Mouse (Mus musculus): ENCODE results near the gene Cntfr. TPM values are rescaled to one million over a fixed set of nuclear protein-coding genes. Genes with fewer than 3 reads are reported as not detected.
"Not testable (repeated sequence)": the region's sequence is repeated elsewhere in the genome, so short reads cannot be mapped to it uniquely, and the experiment has no call there.

Gene Cntfr
- total and polyA plus RNA-seq, 2 experiments from 2014 or later = 0.38 TPM; not detected in 1

DNA sequence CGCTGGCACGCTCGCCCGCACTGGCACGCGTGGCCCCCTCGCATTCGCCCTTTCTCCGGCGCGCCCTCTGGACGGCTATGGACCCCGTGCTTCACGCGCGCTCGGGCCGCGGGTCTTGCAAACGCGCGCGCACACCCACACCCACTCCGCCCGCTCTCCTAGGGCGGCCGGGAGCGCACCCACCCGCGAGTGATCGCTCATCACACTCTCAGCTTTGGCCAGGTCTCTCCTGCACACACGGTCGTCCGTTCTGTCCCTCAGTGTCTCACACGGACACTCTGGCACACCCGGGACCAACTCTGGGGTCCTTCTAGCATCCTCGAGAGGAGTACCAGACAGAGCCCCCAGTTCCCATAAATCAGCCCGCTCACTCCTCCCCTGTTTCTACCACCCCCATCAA, 1.1 kb downstream of the Cntfr start:
- H3K4me3 ChIP-seq (ENCODE audit: low read depth, low read length); H3K27me3 ChIP-seq (ENCODE audit: control insufficient read depth, insufficient read depth, low read length); H3K4me1 ChIP-seq (ENCODE audit: control insufficient read depth, insufficient read depth): not testable (repeated sequence)

GRCm38 (mm10) chr4:41693511-41693910, 3.4 kb downstream of the Cntfr start:
- H3K27ac ChIP-seq (ENCODE audit: low read depth); H3K36me3 ChIP-seq (replicated peaks; ENCODE audit: control insufficient read depth, insufficient read depth, low read length); DNase-seq (ENCODE audit: low spot score); ATAC-seq (ENCODE audit: insufficient read depth, low read depth); H3K9ac ChIP-seq (replicated peaks; ENCODE audit: low read depth, low read length); H3K4me1 ChIP-seq (ENCODE audit: control insufficient read depth, insufficient read depth); H3K9me3 ChIP-seq (replicated peaks; ENCODE audit: control insufficient read depth, low read length); H3K4me2 ChIP-seq (ENCODE audit: low read depth, low read length); H3K4me3 ChIP-seq (ENCODE audit: low read depth, low read length); H3K27me3 ChIP-seq (ENCODE audit: control insufficient read depth, insufficient read depth, low read length): not testable (repeated sequence)
- 29% methylated on average over 4 of the region's 4 CpGs for WGBS

More for the DNA sequence above, 1.1 kb downstream of the Cntfr start:
- DNase-seq (ENCODE audit: low spot score); H3K9ac ChIP-seq (replicated peaks; ENCODE audit: low read depth, low read length); H3K4me2 ChIP-seq (ENCODE audit: low read depth, low read length); H3K27ac ChIP-seq (ENCODE audit: low read depth); H3K9me3 ChIP-seq (replicated peaks; ENCODE audit: control insufficient read depth, low read length); ATAC-seq (ENCODE audit: insufficient read depth, low read depth); H3K36me3 ChIP-seq (replicated peaks; ENCODE audit: control insufficient read depth, insufficient read depth, low read length): not testable (repeated sequence)
- WGBS = 8% methylated on average over 13 of the region's 38 CpGs

GRCm38 (mm10) chr4:41690014-41690413, 6.9 kb downstream of the Cntfr start:
- not testable (repeated sequence) for H3K4me1 ChIP-seq (ENCODE audit: control insufficient read depth, insufficient read depth); H3K27me3 ChIP-seq (ENCODE audit: control insufficient read depth, insufficient read depth, low read length); DNase-seq (ENCODE audit: low spot score); H3K9me3 ChIP-seq (replicated peaks; ENCODE audit: control insufficient read depth, low read length); H3K36me3 ChIP-seq (replicated peaks; ENCODE audit: control insufficient read depth, insufficient read depth, low read length); ATAC-seq (ENCODE audit: insufficient read depth, low read depth); H3K27ac ChIP-seq (ENCODE audit: low read depth); H3K9ac ChIP-seq (replicated peaks; ENCODE audit: low read depth, low read length); H3K4me3 ChIP-seq (ENCODE audit: low read depth, low read length); H3K4me2 ChIP-seq (ENCODE audit: low read depth, low read length)
- WGBS = no CpG with 5 or more reads among the region's 4 CpGs

- not testable (repeated sequence) for H3K4me1 ChIP-seq (ENCODE audit: control insufficient read depth, insufficient read depth); ATAC-seq (ENCODE audit: insufficient read depth, low read depth); H3K4me2 ChIP-seq (ENCODE audit: low read depth, low read length); H3K9ac ChIP-seq (replicated peaks; ENCODE audit: low read depth, low read length); H3K27me3 ChIP-seq (ENCODE audit: control insufficient read depth, insufficient read depth, low read length); H3K27ac ChIP-seq (ENCODE audit: low read depth); H3K36me3 ChIP-seq (replicated peaks; ENCODE audit: control insufficient read depth, insufficient read depth, low read length); H3K9me3 ChIP-seq (replicated peaks; ENCODE audit: control insufficient read depth, low read length); H3K4me3 ChIP-seq (ENCODE audit: low read depth, low read length); DNase-seq (ENCODE audit: low spot score)
- 54% methylated on average over 1 of the region's 1 CpGs for WGBS
Measured at GRCm38 (mm10) chr4:41688562-41688961, 8.3 kb downstream of the Cntfr start.

DNA sequence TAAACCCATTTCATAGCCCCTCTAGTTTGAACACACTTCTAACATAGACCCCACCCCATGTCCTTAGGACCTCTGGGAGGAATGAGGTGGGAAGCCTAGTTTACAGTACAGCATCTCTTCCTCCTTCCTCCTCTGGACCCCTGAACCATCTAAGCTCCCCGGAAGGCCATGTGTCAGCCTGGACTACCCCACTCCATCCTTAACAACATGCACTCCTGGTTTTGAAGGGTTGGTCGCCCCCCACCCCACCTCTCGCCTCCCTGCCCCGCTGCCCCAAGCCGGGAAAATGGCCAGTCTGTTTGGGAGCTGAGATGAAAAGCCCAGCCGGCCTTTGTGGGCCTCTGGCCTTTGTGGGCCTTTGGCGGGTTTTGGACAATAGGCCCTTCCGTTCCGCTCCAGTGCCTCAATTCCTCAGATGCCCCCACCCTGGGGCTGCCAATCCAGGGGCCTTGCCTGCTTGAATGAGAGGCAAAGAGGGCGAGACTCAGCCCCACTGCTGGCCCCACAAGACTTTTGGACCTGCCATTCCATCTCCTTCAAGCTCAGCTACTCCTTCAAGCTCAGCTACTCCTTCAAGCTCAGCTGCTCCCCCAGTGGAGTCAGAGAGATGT, 10.9 kb downstream of the Cntfr start:
- H3K4me1 ChIP-seq (ENCODE audit: control insufficient read depth, insufficient read depth); H3K4me2 ChIP-seq (ENCODE audit: low read depth, low read length); DNase-seq (ENCODE audit: low spot score); H3K36me3 ChIP-seq (replicated peaks; ENCODE audit: control insufficient read depth, insufficient read depth, low read length); H3K27ac ChIP-seq (ENCODE audit: low read depth); ATAC-seq (ENCODE audit: insufficient read depth, low read depth); H3K9ac ChIP-seq (replicated peaks; ENCODE audit: low read depth, low read length); H3K4me3 ChIP-seq (ENCODE audit: low read depth, low read length); H3K9me3 ChIP-seq (replicated peaks; ENCODE audit: control insufficient read depth, low read length): not testable (repeated sequence)
- WGBS = 75% methylated on average over 9 of the region's 10 CpGs
- peaks cover 12% of the 10 kb centered on the region for H3K27me3 ChIP-seq (ENCODE audit: control insufficient read depth, insufficient read depth, low read length)

- H3K27me3 ChIP-seq (ENCODE audit: control insufficient read depth, insufficient read depth, low read length) = peaks cover 14% of the 10 kb centered on the region
- H3K4me1 ChIP-seq (ENCODE audit: control insufficient read depth, insufficient read depth); H3K9ac ChIP-seq (replicated peaks; ENCODE audit: low read depth, low read length); H3K4me2 ChIP-seq (ENCODE audit: low read depth, low read length); DNase-seq (ENCODE audit: low spot score); H3K27ac ChIP-seq (ENCODE audit: low read depth); H3K36me3 ChIP-seq (replicated peaks; ENCODE audit: control insufficient read depth, insufficient read depth, low read length); H3K4me3 ChIP-seq (ENCODE audit: low read depth, low read length); H3K9me3 ChIP-seq (replicated peaks; ENCODE audit: control insufficient read depth, low read length); ATAC-seq (ENCODE audit: insufficient read depth, low read depth): not testable (repeated sequence)
- 4% methylated on average over 12 of the region's 14 CpGs for WGBS
Measured at GRCm38 (mm10) chr4:41684931-41685453, 11.9 kb downstream of the Cntfr start.

DNA sequence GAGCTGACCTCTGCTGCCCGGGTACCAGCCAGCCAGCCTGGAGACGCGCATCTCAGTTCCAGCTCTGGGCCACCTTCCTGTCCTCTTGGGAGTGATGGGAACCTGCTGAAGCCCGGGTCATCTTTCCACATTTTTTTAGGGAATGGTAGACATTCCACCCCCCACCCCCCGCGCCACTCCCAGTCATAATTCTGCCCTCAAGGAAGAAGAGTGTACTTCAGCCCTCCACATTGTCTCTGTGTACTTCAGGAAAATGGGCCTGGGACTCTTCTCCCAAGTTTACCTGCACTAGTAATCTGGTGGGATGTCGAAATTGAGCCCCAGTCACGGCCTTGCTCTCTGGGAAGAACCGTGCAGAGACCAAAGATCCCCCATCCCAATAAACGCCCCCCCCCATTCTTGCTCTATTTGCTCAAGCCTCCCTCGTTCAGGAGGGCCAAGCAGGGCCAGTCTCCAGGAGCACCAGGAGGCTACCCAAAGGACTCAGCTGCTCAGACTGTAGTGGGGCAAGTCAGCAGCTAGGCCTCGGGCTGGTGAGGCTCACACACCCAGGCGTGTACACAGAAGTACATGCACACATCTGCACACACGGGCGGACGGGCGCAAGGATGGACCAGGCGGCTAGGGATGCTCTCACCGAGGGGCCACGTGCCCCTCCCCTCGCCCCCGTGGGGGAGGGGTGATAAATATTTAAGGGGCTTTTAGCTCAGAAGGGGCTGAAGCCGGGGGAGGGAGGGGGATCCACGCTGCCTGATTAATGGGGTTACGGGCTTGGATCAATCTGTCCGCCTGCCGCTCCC, 12.6 kb downstream of the Cntfr start:
- H3K4me3 ChIP-seq (ENCODE audit: low read depth, low read length); H3K27ac ChIP-seq (ENCODE audit: low read depth); DNase-seq (ENCODE audit: low spot score); H3K9ac ChIP-seq (replicated peaks; ENCODE audit: low read depth, low read length); H3K4me1 ChIP-seq (ENCODE audit: control insufficient read depth, insufficient read depth); ATAC-seq (ENCODE audit: insufficient read depth, low read depth); H3K4me2 ChIP-seq (ENCODE audit: low read depth, low read length); H3K9me3 ChIP-seq (replicated peaks; ENCODE audit: control insufficient read depth, low read length); H3K36me3 ChIP-seq (replicated peaks; ENCODE audit: control insufficient read depth, insufficient read depth, low read length): not testable (repeated sequence)
- 7% methylated on average over 19 of the region's 27 CpGs for WGBS
- peaks cover 14% of the 10 kb centered on the region for H3K27me3 ChIP-seq (ENCODE audit: control insufficient read depth, insufficient read depth, low read length)

DNA sequence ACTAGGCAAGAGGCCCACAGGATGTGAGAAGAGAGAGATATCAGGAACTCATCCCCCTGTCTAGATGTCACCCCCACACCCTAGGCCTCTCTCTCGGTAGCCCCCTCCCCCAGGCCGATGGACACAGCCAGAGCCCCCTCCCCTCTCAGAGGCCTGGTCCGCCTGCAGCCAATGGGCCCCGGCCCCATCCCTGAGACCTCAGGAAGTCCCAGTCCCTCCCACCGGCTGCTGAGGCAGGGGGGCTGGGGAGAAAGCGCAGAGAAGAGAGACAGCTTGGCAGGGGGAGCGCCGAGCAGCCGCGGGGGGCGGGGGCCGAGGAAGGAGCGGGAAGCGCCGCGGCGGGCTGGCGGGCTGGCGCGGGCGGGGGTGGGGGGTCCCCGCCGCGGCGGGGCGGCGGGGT, 13.6 kb downstream of the Cntfr start:
- Histone ChIP-seq H3K4me3 (ENCODE audit: low read depth, low read length) (0 out of 2 replicates have a peak overlapping the region, but pooled peaks have one; percentile 22), H3K27me3 (ENCODE audit: control insufficient read depth, insufficient read depth, low read length) (peaks cover 14% of the 10 kb centered on the region)
- 0% methylated on average over 4 of the region's 27 CpGs for WGBS
- not testable (repeated sequence) for ATAC-seq (ENCODE audit: insufficient read depth, low read depth); H3K36me3 ChIP-seq (replicated peaks; ENCODE audit: control insufficient read depth, insufficient read depth, low read length); H3K4me2 ChIP-seq (ENCODE audit: low read depth, low read length); H3K4me1 ChIP-seq (ENCODE audit: control insufficient read depth, insufficient read depth); H3K9me3 ChIP-seq (replicated peaks; ENCODE audit: control insufficient read depth, low read length); H3K27ac ChIP-seq (ENCODE audit: low read depth); H3K9ac ChIP-seq (replicated peaks; ENCODE audit: low read depth, low read length); DNase-seq (ENCODE audit: low spot score)
